Mouse (Mus musculus): ENCODE data around the gene C2.
"Not testable (repeated sequence)": the region's sequence is repeated elsewhere in the genome, so short reads cannot be mapped to it uniquely, and the experiment has no call there.

Gene C2

DNA sequence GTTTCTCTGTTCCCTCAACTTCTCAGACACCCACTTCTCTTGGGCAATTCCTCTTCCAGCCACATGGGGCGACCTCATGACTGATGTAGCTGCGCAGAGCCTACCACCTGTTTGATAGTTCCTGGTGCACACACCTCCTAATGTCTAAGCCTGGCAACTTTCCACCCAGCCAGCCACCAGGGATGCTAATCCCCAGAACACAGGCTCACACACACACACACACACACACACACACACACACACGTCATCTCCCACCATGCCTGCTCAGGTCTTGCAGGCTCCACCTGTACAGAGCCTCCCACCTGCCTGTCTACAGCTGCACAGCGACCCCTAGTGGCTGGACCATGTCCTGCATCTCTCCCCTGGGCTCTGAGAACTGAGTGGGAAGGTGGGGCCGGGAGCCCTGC is 13.9 kb upstream of the C2 start:
- peak in 1 of 2 experiments; percentile 60 for DNase-seq (ENCODE audit: low spot score in 2 of 2)

DNA sequence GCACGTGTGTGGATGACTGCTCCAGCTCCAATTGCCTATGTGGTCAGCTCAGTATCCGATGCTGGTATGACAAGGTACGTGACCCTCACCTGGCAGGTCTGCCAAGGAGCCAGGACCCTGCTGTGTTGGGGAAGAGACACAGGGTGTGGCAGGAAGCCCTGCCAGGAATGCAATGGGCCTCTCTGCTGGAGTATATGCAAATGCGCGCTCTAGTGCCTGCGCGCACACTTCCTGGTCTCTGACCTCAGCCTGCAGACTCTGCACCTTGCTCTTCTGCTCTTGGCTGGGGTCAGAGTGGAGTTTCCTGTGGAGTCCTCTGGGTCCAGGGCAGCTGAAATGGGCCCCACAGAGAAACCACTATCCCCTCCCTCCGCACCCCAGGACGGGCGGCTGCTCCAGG is 12.9 kb upstream of the C2 start:
- no peak for DNase-seq (ENCODE audit: low spot score in 2 of 2)

DNA sequence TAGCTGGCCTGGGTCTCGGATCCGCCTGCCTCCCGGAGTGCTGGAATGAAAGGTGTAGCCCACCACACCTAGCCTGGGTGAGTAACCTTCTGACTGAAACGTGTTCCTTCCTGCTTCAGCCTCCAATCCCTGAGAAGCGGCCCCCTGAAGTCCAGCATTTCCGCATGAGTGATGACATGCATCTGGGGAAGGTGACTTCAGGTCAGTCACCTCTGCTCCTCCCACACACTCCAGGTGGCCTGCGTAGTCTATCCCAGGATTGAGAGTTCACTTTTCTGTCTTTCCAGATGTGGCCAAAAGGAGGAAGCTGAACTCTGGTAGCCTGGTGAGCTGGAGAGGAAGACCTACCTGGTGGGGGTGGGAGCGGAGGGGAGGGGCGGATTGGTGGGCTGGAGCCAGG is 4.8 kb upstream of the C2 start:
- DNase-seq (ENCODE audit: low spot score in 2 of 2), result no peak

DNA sequence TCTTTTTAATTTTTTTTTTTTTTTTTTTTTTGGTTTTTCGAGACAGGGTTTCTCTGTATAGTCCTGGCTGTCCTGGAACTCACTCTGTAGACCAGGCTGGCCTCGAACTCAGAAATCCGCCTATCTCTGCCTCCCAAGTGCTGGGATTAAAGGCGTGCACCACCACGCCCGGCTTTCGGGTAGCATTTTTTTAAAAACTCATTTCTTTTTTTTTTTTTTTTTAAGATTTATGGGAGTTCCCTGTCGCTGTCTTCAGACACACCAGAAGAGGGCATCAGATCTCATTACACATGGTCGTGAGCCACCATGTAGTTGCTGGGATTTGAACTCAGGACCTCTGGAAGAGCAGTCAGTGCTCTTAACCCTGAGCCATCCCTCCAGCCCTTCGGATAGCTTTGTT is 3.9 kb upstream of the C2 start:
- not testable (repeated sequence) for DNase-seq (ENCODE audit: low spot score in 2 of 2)

- DNase-seq (ENCODE audit: low spot score in 2 of 2), result not testable (repeated sequence)
These were observed 2.8 kb upstream of the C2 start for GRCm38 (mm10) chr17:34900826-34901225.

- DNase-seq (ENCODE audit: low spot score in 2 of 2), result no peak
These were observed 1.8 kb upstream of the C2 start for GRCm38 (mm10) chr17:34899890-34900243.

DNA sequence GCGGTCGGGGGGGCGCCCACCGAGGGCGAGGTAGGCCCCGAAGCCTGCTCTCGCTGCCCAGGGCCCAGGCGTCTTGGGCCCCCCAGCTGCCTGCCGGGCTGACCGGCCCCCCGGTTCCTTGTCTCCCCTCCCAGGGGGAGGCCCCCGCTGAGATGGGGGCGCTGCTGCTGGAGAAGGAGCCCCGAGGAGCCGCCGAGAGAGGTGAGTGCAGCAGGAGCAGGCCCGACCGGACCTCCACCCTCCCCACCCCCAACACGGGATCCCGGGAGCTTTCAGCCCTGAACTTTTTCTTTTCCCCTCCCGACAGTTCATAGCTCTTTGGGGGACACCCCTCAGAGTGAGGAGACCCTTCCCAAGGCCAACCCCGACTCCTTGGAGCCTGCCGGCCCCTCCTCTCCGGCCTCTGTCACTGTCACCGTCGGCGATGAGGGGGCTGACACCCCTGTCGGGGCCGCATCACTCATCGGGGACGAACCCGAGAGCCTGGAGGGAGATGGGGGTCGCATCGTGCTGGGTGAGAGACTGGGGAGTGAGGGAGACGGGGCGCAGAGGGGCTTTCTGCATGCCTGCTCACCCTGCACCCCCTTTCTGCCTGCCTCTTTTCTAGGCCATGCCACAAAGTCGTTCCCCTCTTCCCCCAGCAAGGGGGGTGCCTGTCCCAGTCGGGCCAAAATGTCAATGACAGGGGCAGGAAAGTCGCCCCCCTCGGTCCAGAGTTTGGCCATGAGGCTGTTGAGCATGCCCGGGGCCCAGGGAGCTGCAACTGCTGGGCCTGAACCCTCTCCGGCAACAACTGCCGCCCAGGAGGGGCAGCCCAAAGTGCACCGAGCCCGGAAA is 1.2 kb upstream of the C2 start:
- DNase-seq (ENCODE audit: low spot score in 2 of 2), result peak in 1 of 2 experiments; percentile 15

DNA sequence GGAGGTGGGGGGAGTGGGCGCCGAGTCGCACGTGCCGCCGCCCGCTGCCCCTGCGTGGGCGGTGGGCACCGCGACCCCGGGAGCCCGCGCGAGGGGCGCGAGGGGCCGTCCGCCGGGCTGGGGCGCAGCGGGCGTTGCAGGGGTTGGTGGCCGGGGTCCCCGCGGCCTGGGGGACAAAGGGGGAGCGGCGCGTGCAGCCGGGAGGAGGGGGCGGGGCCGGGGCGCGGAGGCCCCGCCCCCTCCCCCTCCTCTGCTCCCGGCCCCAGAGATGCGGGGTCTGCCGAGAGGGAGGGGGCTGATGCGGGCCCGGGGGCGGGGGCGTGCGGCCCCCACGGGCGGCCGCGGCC is 614 bp upstream of the C2 start:
- no peak for DNase-seq (ENCODE audit: low spot score in 2 of 2)

- DNase-seq (ENCODE audit: low spot score in 2 of 2), result peak in 1 of 2 experiments; percentile 72
These were observed 499 bp downstream of the C2 start for GRCm38 (mm10) chr17:34897373-34898159.

- DNase-seq (ENCODE audit: low spot score in 2 of 2), result no peak
These were observed 1.7 kb downstream of the C2 start for GRCm38 (mm10) chr17:34896366-34896765.

- no peak for DNase-seq (ENCODE audit: low spot score in 2 of 2)
These were observed 2.3 kb downstream of the C2 start for GRCm38 (mm10) chr17:34895724-34896123.

GRCm38 (mm10) chr17:34894801-34895530 is 3.1 kb downstream of the C2 start:
- peak in 1 of 2 experiments; percentile 36 for DNase-seq (ENCODE audit: low spot score in 2 of 2)

- DNase-seq (ENCODE audit: low spot score in 2 of 2), result peak; percentile 83 to 94
These were observed 3.9 kb downstream of the C2 start for GRCm38 (mm10) chr17:34894074-34894597.

GRCm38 (mm10) chr17:34893072-34893824 is 4.8 kb downstream of the C2 start:
- no peak for DNase-seq (ENCODE audit: low spot score in 2 of 2)

DNA sequence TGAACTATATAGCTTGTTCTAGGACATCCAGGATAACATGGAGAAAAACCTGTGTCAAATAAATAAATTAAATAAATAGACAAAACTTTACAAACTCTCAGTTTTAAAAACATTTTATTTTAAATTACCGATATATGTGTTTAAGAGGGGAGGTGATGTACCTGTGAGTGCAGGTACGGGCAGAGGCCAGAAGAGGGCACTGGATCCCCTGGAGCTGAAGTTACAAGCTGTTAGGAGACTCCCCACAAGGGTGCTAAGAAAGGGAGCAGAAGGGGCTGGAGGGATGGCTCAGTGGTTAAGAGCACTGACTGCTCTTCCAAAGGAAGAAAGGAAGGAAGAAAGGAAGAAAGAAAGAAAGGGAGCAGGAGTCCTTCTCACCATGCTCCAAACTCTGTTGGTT is 6.7 kb downstream of the C2 start:
- no peak for DNase-seq (ENCODE audit: low spot score in 2 of 2)

DNA sequence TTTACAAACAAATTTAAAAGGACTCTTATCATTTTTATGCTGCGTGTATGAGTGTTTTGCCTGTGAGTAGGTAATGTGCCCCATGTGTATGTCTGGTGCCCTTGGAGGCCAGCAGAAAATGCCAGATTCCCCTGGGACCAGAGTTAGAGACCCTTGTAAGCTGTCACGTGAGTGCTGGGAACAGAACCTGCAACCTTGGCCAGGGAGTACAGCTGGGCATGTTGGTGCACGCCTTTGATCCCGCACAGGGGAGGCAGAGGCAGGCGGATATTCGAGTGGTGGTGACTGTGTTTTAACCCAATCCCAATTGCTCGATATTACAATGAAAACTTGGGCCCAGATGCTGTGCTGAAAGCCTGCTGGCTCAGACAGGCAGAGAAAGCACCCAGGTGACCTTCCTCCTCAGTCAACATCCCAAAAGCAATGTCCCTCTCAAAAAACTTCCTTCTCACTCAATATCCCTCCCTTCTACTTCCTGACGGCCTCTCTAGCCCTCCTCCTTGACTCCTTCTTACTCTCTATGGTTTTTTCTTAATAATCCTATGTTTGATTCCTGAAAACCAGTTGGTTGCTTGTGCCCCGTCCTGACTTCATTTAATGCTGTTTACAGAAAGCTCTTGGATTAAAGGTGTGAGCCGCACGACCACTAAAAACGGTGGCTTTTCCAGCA is 7.9 kb downstream of the C2 start:
- no peak for DNase-seq (ENCODE audit: low spot score in 2 of 2)

GRCm38 (mm10) chr17:34887942-34888341 is 10.1 kb downstream of the C2 start:
- no peak for DNase-seq (ENCODE audit: low spot score in 2 of 2)

DNA sequence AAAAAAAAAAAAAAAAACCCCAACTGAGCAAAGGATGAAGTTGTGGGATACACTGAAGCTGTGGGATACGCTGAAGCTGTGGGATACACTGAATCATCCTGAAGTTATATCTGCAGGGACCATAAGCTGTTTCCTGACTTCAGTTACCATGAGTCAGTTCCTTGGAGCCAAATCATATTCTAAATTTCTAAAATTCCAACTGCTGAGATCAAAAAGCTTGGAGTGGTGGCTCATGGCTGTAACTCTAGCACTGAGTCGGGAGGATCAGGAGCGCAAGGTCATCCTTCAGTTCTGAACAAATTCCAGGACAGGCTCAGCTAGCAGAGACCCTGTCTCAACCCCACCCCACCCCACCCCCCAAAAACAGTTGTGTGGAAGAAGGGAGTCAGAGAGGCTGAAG is 12.4 kb downstream of the C2 start:
- no peak for DNase-seq (ENCODE audit: low spot score in 2 of 2)

DNA sequence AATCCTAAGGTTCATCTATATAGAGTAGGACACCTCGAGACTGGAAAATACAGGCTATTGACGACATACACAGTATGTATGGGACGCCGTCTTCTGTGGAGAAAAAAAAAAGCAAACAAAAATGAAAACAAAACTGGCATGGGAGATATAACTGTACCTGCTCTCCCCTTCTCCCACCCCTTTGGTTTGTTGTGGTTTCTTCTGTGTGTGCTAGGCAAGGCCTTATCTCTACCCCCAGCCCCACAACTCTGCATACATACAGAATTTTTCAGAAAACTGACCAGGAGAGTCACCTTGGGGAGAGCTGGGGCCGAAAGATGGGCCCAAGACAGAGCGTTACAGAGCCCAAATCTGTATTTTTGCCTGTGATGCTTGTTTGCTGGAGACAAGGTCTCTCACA is 13.4 kb downstream of the C2 start:
- no peak for DNase-seq (ENCODE audit: low spot score in 2 of 2)

DNA sequence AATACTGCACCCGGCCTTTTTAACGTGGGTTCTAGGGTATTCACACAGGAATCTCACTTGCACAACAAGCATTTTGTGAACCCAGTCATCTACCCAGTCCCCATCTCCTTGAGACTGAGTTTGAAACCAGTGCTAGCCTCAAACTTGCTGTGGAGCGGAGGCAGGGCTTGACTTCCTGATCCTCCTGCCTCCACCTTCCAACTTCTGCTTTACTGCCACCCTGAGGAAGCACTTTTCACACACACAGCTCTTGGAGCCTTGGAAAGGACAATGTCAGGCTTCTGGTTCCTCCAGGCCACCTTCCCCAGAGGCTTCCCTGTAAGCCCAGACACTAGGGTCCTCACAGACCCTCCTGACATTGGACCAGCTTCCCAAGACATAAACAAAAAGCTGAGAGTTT is 14.7 kb downstream of the C2 start:
- DNase-seq (ENCODE audit: low spot score in 2 of 2), result no peak
